Mouse (Mus musculus) liver, embryonic 16.5 days (tissue): ENCODE data around the gene Sptbn1. TPM values are rescaled to one million over a fixed set of nuclear protein-coding genes. Genes with fewer than 3 reads are reported as not detected.

ENCODE experiments used
- ATAC-seq: fragments of 200-750 bp; cut with Nextera tagmentation; 2 replicates; pipeline ENCODE4 v1.8.0; 2017; ENCODE audit warnings: low read depth, mild to moderate bottlenecking, moderate number of reproducible peaks, moderate library complexity
- H3K27ac ChIP-seq: fragments of 300-500 bp; sonication (generic); 2 replicates; pipeline ENCODE4 v1.5.1; 2014; ENCODE audit warnings: mild to moderate bottlenecking, low read length
- H3K27me3 ChIP-seq: fragments of 300-500 bp; sonication (generic); 2 replicates; pipeline ENCODE4 v1.6.1; 2014; ENCODE audit warnings: low read depth, low read length, mixed read lengths; ENCODE audit not compliant: control insufficient read depth, insufficient read depth
- H3K36me3 ChIP-seq: fragments of 300-500 bp; sonication (generic); 2 replicates; pipeline ENCODE4 v1.6.1; 2014; ENCODE audit warnings: mild to moderate bottlenecking; ENCODE audit not compliant: control insufficient read depth, insufficient read depth
- H3K4me1 ChIP-seq: fragments of 300-500 bp; sonication (generic); 2 replicates; pipeline ENCODE4 v1.6.1; 2014; ENCODE audit warnings: low read depth, low read length, mixed read lengths; ENCODE audit not compliant: control insufficient read depth
- H3K4me2 ChIP-seq: fragments of 300-500 bp; sonication (generic); 2 replicates; pipeline ENCODE4 v1.6.1; 2014; ENCODE audit warnings: low read depth, low read length, mixed read lengths
- H3K4me3 ChIP-seq: fragments of 300-500 bp; sonication (generic); 2 replicates; pipeline ENCODE4 v1.5.1; 2014; ENCODE audit warnings: low read depth, mild to moderate bottlenecking, low read length
- H3K9ac ChIP-seq: fragments of 300-500 bp; sonication (generic); 2 replicates; pipeline ENCODE4 v1.6.1; 2014; ENCODE audit warnings: low read depth, low read length
- H3K9me3 ChIP-seq: fragments of 300-500 bp; sonication (generic); replicated peaks from 2 replicates; pipeline ENCODE4 v1.6.1; 2016; ENCODE audit warnings: low read length; ENCODE audit not compliant: control insufficient read depth
- WGBS: fragments of 180-500 bp; shearing (Covaris S2); extraction: QIAGEN DNeasy Blood & Tissue Kit; methylation state at CpG from one replicate; pipeline ENCODE4 v1.1.7; 2014; ENCODE audit not compliant: insufficient replicate concordance; 5-methylcytosine and 5-hydroxymethylcytosine counted together
- polyA plus RNA-seq: library from polyadenylated mRNA; unstranded; fragments of >200 nt; fragmentation: Nextera tagmentation; extraction: Ambion mirVana; gene quantifications from 2 replicates; pipeline ENCODE4 v1.2.1, GENCODE M21; 2015

Sptbn1 gene
- polyA plus RNA-seq, 1 experiment from 2014 or later, result 18.6 TPM

- Histone ChIP-seq H3K4me1 (no peaks in the 10 kb centered on the region), H3K4me2 (no peak overlapping the region), H3K27me3 (no peaks in the 10 kb centered on the region), H3K9me3 (no peaks in the 10 kb centered on the region), H3K9ac (no peak overlapping the region), H3K4me3 (no peak overlapping the region), H3K36me3 (peaks cover 6% of the 10 kb centered on the region; the same call in 1 of the 2 replicates), H3K27ac (no peak overlapping the region)
- no peak for ATAC-seq
- WGBS, result 55% methylated on average over 6 of the region's 6 CpGs
Measured at GRCm38 (mm10) chr11:30095212-30095773, 172.7 kb downstream of the Sptbn1 start.

GRCm38 (mm10) chr11:30091892-30092291 is 176.1 kb downstream of the Sptbn1 start:
- Histone ChIP-seq H3K9ac (no peak overlapping the region), H3K4me2 (no peak overlapping the region), H3K36me3 (no peaks in the 10 kb centered on the region), H3K4me3 (no peak overlapping the region), H3K27ac (no peak overlapping the region), H3K9me3 (no peaks in the 10 kb centered on the region), H3K4me1 (no peaks in the 10 kb centered on the region), H3K27me3 (no peaks in the 10 kb centered on the region)
- 37% methylated on average over 4 of the region's 4 CpGs for WGBS
- ATAC-seq, result no peak

GRCm38 (mm10) chr11:30085114-30085513 is 182.9 kb downstream of the Sptbn1 start:
- ATAC-seq, result no peak
- no peaks in the 10 kb centered on the region for H3K36me3 ChIP-seq
- no peaks in the 10 kb centered on the region for H3K4me1 ChIP-seq

GRCm38 (mm10) chr11:30057299-30057698 is 210.7 kb downstream of the Sptbn1 start:
- 25% methylated on average over 8 of the region's 8 CpGs for WGBS
- Histone ChIP-seq H3K4me3 (no peak overlapping the region), H3K4me2 (no peak overlapping the region), H3K9me3 (no peaks in the 10 kb centered on the region), H3K27ac (no peak overlapping the region), H3K4me1 (no peaks in the 10 kb centered on the region), H3K36me3 (no peaks in the 10 kb centered on the region), H3K9ac (no peak overlapping the region), H3K27me3 (no peaks in the 10 kb centered on the region)
- no peak for ATAC-seq

More at GRCm38 (mm10) chr11:30085114-30085513, 182.9 kb downstream of the Sptbn1 start:
- H3K4me2 ChIP-seq, result no peak overlapping the region
- H3K9ac ChIP-seq, result no peak overlapping the region
- H3K4me3 ChIP-seq, result no peak overlapping the region
- no peaks in the 10 kb centered on the region for H3K27me3 ChIP-seq
- H3K27ac ChIP-seq, result no peak overlapping the region
- no peaks in the 10 kb centered on the region for H3K9me3 ChIP-seq

Other genes with a start within 250 kb of the Sptbn1 start
- gene Eml6, start 242.1 kb downstream of the Sptbn1 start, polyA plus RNA-seq, result 0.12 and 0.27 TPM in 2 replicates
- gene 4930505A04Rik, start 203.7 kb upstream of the Sptbn1 start, polyA plus RNA-seq, result not detected in 2 replicates